Mouse (Mus musculus): Measurements from ENCODE around the gene Kctd7.

DNA sequence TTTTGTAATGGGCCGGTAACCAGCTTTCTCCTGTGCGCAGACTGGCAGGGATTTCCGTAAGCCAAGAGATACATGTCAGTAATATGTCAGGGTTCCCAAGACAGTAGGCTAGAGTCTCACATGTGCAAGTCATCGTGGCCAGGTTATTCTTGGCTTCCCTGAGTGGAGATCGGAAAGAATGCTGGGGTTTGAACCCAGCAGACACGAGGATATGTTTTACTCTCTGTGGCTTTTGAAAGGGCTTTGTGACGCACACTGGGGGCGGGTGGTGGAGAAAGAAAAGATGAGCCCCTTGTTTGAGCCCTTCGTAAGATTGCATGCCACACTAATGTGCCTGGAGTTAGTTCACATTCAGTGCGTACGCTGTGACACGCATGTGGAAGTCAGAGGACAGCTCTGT lies 28.5 kb upstream of the Kctd7 start:
- TF ChIP-seq POLR2A (IDR thresholded peaks at IDR 0.05; ENCODE audit: low read depth, low read length) (no peak), CTCF (conservative IDR thresholded peaks at IDR 0.05; ENCODE audit: insufficient read depth, insufficient read length, low read depth, low read length) (no peak)
